Mouse (Mus musculus) heart, postnatal 0 days (tissue): Measurements from ENCODE around the gene Pmpcb.

Source experiments
- CTCF ChIP-seq: IDR thresholded peaks from 2 replicates; pipeline ENCODE4 v1.5.1; 2016; ENCODE audit warnings: antibody characterized with exemption, control low read depth, low read depth
- EP300 ChIP-seq: IDR thresholded peaks from 2 replicates; pipeline ENCODE4 v1.6.1; 2016; ENCODE audit warnings: antibody characterized with exemption, low read depth

GRCm38 (mm10) chr5:21804837-21805236 is 67.9 kb downstream of the Pmpcb start:
- no peak for TF ChIP-seq CTCF
- TF ChIP-seq EP300, result no peak
